Mouse (Mus musculus): ENCODE data around the gene Faah.

DNA sequence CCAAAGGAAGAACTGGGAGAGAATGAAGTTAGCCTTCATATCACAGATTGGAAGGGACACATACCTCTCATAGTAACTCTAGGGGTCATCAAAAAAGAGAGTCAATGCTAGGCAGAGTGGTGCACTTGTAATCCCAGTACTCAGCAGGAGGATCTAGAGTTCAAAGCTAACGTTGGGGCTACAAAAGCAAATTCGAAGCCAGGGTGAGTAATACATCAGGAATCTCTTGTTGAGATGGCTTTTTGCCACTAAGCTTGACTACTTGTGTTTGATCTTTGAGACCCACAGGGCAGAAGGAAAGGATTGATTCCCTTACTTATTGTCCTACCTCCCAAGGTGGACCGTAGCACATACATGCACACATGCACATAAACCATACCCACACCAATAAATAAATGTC, 31.5 kb upstream of the Faah start:
- TF ChIP-seq CTCF (IDR thresholded peaks at IDR 0.05), result no peak
- no peak for TF ChIP-seq POLR2A (IDR thresholded peaks at IDR 0.05; ENCODE audit: insufficient read depth, low read depth, low read length)
- no peak for TF ChIP-seq EP300 (IDR thresholded peaks at IDR 0.05; ENCODE audit: insufficient read depth, low read depth, low read length)
